Mouse (Mus musculus) forelimb bud, embryonic 11.5 days (tissue): Measurements from ENCODE around the gene Arl5b.

Source experiments
- DNase-seq: peaks from one replicate; pipeline ENCODE4 v3.0.0-alpha.2; 2012; ENCODE audit warnings: low read depth, low spot score

Gene Arl5b

DNA sequence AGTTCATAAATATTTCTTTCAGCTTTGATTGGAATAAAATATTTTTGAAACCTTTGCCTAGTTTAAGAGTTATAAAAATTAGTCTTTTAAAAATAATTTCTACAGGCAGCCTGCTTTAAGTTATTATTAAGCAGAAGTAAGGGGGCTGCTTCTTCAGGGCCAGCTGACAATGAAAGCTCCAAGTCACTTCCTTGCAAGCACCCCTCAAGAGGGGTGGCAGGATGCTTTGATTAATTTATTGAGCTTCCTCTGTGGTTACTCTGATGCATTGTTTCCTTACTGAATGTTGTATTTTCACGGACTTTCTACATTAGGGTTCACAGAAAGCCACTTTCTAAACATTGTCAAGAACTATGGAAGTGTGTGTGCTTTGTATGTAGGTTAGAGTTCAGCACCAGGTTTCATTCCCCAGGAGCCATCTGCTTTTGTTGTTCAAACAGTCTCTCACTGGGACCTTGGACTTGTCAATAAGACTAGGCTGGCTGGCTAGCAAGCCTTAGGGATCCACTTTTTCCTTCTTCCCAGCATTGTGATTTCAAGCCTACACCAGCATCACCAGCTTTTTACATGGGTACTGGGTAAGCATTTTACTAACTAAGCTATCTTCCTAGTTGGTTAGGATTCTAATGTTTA lies 62.7 kb downstream of the Arl5b start:
- no peak for DNase-seq

DNA sequence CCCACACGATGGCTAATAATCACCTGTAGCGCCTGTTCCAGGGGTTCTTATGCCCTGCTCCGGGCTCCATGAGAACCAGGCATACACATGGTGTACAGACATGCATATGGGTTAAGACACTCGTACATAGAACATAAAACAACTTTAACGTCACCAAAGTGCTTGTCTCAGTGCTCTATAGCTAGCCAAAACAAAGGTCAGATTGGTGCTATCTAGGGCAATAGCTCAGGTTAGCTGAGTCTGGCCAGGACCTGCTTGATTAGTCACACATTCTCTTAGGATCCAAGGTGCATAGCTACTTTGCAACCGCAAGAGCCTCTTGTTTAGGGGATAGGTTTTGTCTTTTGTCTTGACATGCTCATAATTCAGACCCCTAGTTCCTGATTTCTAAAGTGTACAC lies 63.5 kb downstream of the Arl5b start:
- no peak for DNase-seq

DNA sequence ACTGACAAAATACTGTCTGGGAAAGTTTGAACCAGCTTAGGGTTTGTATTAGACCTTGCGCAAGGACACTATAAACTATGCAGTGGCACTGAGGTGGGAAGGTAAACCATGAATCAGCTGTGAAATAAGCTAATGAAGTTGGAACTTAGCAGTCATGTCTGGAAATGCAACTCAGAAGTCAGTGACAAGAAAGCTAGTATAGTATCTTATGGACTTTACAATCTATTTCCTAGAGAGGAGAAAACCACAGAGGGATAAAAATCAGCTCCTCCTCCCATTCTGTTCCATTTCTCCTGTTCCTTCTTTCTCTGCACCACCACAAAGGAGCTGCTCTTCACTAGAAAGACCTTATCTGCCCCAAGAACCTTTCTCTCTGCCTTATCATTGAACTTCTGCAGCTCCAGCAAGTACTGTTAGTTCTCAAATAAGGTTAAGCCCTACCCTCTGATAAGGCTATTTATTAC lies 72.1 kb downstream of the Arl5b start:
- DNase-seq: no peak
